Mouse (Mus musculus) heart, adult 8-10 months (tissue): ENCODE measurements at regions not wholly inside any gene's neighbourhood (a gene's known extent, or its start where the extent isn't known, plus 50 kb on each side); places are given as distances from the start of the nearest gene placed in this dataset. TPM values are rescaled to one million over a fixed set of nuclear protein-coding genes. Genes with fewer than 3 reads are reported as not detected.
A peak's percentile ranks its signal among the peaks of the same experiment; 100 is the strongest.

Experiments used
- DNase-seq: peaks from one replicate; pipeline ENCODE4 v3.0.0; 2022; ENCODE audit warnings: low spot score
- microRNA-seq: library from miRNA; unstranded; fragments of <30 nt; microRNA quantifications from one replicate; pipeline ENCODE4 v1.2.0, GENCODE M21; 2022

GRCm38 (mm10) chr9:8273253-8273652, 139.2 kb upstream of the Cep126 start:
- DNase-seq = no peak

DNA sequence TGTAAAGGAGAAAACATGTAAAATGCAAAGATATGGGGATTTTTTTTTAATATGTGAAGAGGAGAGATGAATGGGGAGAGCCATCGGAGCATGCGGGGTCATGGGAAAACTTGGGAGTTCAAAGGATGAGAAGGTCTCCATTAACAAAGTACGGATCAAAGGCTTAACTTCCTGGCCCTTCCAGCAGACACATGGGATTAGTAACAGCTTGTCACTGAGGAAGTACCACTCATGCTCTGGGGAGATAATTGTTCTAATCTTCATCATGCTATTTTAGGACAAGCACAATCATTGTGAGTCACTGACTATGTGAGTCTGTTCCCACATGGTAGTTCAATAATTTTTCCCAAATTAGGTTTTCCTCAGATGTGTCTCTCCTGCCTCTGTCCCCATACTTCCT, 115.4 kb upstream of the Cep126 start:
- DNase-seq = no peak

DNA sequence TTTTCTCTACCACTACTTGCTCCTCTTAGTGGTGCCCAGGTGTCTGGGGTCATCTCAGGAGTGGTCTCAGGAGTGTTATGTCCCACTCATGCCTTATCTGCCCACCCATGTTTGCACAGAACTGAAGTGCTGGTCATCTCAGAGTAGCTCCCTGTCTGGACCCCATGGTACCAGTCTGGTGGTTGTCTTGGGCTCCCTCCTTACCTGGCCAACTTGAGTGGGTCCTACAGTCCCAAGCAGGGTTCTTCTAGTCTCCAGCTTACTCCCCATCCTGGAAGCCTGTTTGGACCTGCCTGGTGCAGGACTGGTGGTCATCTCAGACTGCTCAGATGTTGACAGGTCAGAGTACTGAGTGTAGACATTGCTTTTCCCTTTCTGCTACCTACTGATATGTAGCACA, 94.0 kb upstream of the Cep126 start:
- DNase-seq = no peak

- DNase-seq = no peak
These were observed 92.3 kb upstream of the Cep126 start for GRCm38 (mm10) chr9:8226415-8226814.

- DNase-seq = peak; percentile 19
These were observed 74.8 kb upstream of the Cep126 start for GRCm38 (mm10) chr9:8208855-8209254.

DNA sequence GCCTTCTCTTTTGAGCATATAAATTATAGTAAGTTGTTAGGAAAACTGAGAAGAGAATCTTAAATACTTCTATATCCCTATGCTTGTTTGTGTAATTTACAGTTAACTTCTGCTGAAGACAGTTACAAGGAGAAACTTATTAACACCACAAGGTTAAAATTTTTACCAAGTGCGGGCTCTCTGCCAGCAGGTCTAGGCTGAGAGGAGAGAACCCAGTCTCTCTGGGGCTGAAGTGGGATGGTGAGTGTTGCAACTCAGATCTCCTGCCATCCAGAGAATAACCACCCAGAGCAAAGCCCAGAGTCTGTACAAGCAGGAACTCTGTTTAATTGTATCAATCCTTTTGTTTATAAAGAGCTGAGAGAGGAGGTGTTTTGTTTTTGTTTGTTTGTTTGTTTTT, 51.3 kb upstream of the Cep126 start:
- DNase-seq = no peak

Small RNAs in the stretch of these regions (microRNA-seq; reads per million reads assigned to microRNA genes)
- gene Mir1899 = not detected
